30 mouse cellular contexts compared by ENCODE assay signal in genomic region chr4:130887148-130887745, GRCm38 (mm10). TPM values are rescaled to one million over a fixed set of nuclear protein-coding genes. Genes with fewer than 3 reads are reported as not detected.
DNase-seq lines count a peak whose midpoint lies in the region; ATAC-seq lines count a peak whose summit lies in the region.
"Had no signal": no experiment of that assay in that cellular context is flagged by ENCODE, and none has a peak within 500 bp of the region (broad histone marks: within the 10 kb centered on the region; RNA-seq: fewer than 3 reads in every experiment).

No protein-coding gene starts in this region.

- H3K27ac ChIP-seq in forebrain, embryonic 12.5 days, result no peak overlapping the region
- no peak overlapping the region for H3K27ac ChIP-seq in forebrain, embryonic 11.5 days (ENCODE audit: low read depth, low read length)
- H3K27ac ChIP-seq in neural tube, embryonic 15.5 days (replicated peaks), result no peak overlapping the region
- H3K27ac ChIP-seq: heart, adult 2 months; limb, embryonic 13.5 days; lung, embryonic 15.5 days; midbrain, embryonic 13.5 days had no signal

- peaks cover 8% of the 10 kb centered on the region; the same call in 1 of the 2 replicates for H3K4me1 ChIP-seq in forebrain, embryonic 12.5 days
- H3K4me1 ChIP-seq in forebrain, embryonic 11.5 days (replicated peaks; ENCODE audit: control insufficient read depth, insufficient read depth, low read length), result no peaks in the 10 kb centered on the region
- H3K4me1 ChIP-seq in neural tube, embryonic 15.5 days, result peaks cover 6% of the 10 kb centered on the region

- no peak for DNase-seq in forebrain, embryonic 11.5 days (ENCODE audit: low spot score)
- peak; percentile 50 for DNase-seq in neural tube, embryonic 10.5 days (ENCODE audit: extremely low spot score, low spot score)
- peak; percentile 65 for DNase-seq in mesoderm, embryonic 11.5 days (ENCODE audit: low read depth, low spot score)
- no peak for DNase-seq in retina, embryonic 14.5 days (ENCODE audit: low spot score)
- DNase-seq: adrenal gland, adult 8-10 months; cerebellum, adult 9-10 months; cerebellum, postnatal 36 days; heart, adult 2 months; heart, postnatal 4 days; kidney, adult 2 months; kidney, postnatal 4 days; right cerebral cortex, postnatal 4 days; thymus, postnatal 14 days had no signal

- 64% methylated on average over 11 of the region's 11 CpGs for WGBS in forebrain, embryonic 12.5 days
- 71% methylated on average over 11 of the region's 11 CpGs for WGBS in forebrain, embryonic 11.5 days
- WGBS in neural tube, embryonic 15.5 days, result 24% methylated on average over 11 of the region's 11 CpGs

- H3K9ac ChIP-seq in forebrain, embryonic 12.5 days, result peak overlapping the region; percentile 25; the same call in 1 of the 2 replicates
- H3K9ac ChIP-seq in forebrain, embryonic 11.5 days (ENCODE audit: low read length), result no peak overlapping the region
- H3K9ac ChIP-seq in neural tube, embryonic 15.5 days (replicated peaks), result no peak overlapping the region
- H3K9ac ChIP-seq: heart, embryonic 12.5 days; limb, embryonic 13.5 days; lung, embryonic 15.5 days; midbrain, embryonic 13.5 days had no signal

- no peak overlapping the region for H3K4me3 ChIP-seq in forebrain, embryonic 12.5 days (replicated peaks)
- H3K4me3 ChIP-seq in forebrain, embryonic 11.5 days (ENCODE audit: low read depth, low read length), result no peak overlapping the region
- H3K4me3 ChIP-seq in neural tube, embryonic 15.5 days (replicated peaks), result no peak overlapping the region
- H3K4me3 ChIP-seq: heart, adult 2 months; heart, embryonic 12.5 days; limb, embryonic 13.5 days; lung, embryonic 15.5 days; megakaryocyte, embryonic 14.5 days; midbrain, embryonic 13.5 days had no signal

- no peaks in the 10 kb centered on the region for H3K27me3 ChIP-seq in forebrain, embryonic 12.5 days
- no peaks in the 10 kb centered on the region for H3K27me3 ChIP-seq in forebrain, embryonic 11.5 days (ENCODE audit: control insufficient read depth, insufficient read depth, low read length)
- 0 out of 2 replicates have a peak, but pooled peaks cover 7% of the 10 kb centered on the region for H3K27me3 ChIP-seq in neural tube, embryonic 15.5 days (replicated peaks)
- H3K27me3 ChIP-seq: heart, embryonic 12.5 days; lung, embryonic 15.5 days had no signal

- ATAC-seq in forebrain, embryonic 12.5 days (ENCODE audit: low FRiP score), result no peak
- no peak for ATAC-seq in forebrain, embryonic 11.5 days (replicated peaks; ENCODE audit: low FRiP score)
- ATAC-seq in neural tube, embryonic 15.5 days (ENCODE audit: low FRiP score), result no peak
- no peak for ATAC-seq in megakaryocyte, adult 5-6 weeks (ENCODE audit: poor library complexity, severe bottlenecking)
- ATAC-seq: forebrain, embryonic 16.5 days; inflammation-experienced regulatory T-cells, adult 6 months; midbrain, embryonic 13.5 days had no signal

- no peak overlapping the region for H3K4me2 ChIP-seq in forebrain, embryonic 12.5 days
- no peak overlapping the region for H3K4me2 ChIP-seq in forebrain, embryonic 11.5 days (ENCODE audit: low read depth, low read length, severe bottlenecking)
- H3K4me2 ChIP-seq in neural tube, embryonic 15.5 days, result no peak overlapping the region
- H3K4me2 ChIP-seq: heart, embryonic 12.5 days; limb, embryonic 13.5 days; liver, embryonic 11.5 days; lung, embryonic 15.5 days; midbrain, embryonic 13.5 days had no signal

- H3K36me3 ChIP-seq in forebrain, embryonic 12.5 days (replicated peaks), result no peaks in the 10 kb centered on the region
- no peaks in the 10 kb centered on the region for H3K36me3 ChIP-seq in forebrain, embryonic 11.5 days (ENCODE audit: control insufficient read depth, insufficient read depth, low read length)
- no peaks in the 10 kb centered on the region for H3K36me3 ChIP-seq in neural tube, embryonic 15.5 days
- H3K36me3 ChIP-seq: G1E; heart, embryonic 12.5 days; limb, embryonic 13.5 days; lung, embryonic 15.5 days; midbrain, embryonic 13.5 days had no signal

- H3K9me3 ChIP-seq in forebrain, embryonic 12.5 days, result no peaks in the 10 kb centered on the region
- no peaks in the 10 kb centered on the region for H3K9me3 ChIP-seq in forebrain, embryonic 11.5 days (ENCODE audit: control insufficient read depth, low read length)
- H3K9me3 ChIP-seq in neural tube, embryonic 15.5 days (replicated peaks), result no peaks in the 10 kb centered on the region
- H3K9me3 ChIP-seq: G1E; heart, embryonic 12.5 days; limb, embryonic 13.5 days; lung, embryonic 15.5 days; megakaryocyte, embryonic 14.5 days; midbrain, embryonic 13.5 days had no signal

RNA-seq across cellular contexts. Expression of gene Laptm5, which starts 25.7 kb away (rescaled TPM):
- polyA plus RNA-seq in forebrain, embryonic 12.5 days (2016; fragmentation: Nextera tagmentation; extraction: Ambion mirVana), result 16.8 and 17.0 TPM in 2 replicates
- 17.2 and 20.7 TPM in 2 replicates for polyA plus RNA-seq in forebrain, embryonic 11.5 days (2014; fragmentation: Nextera tagmentation; extraction: Ambion mirVana)
- polyA plus RNA-seq in neural tube, embryonic 15.5 days (2015; fragmentation: Nextera tagmentation; extraction: Ambion mirVana), result 29.8 and 64.3 TPM in 2 replicates
- total RNA-seq in megakaryocyte, adult 5-6 weeks (2015), result 1,039 and 1,095 TPM in 2 replicates
- total RNA-seq in megakaryocyte, adult 5-6 weeks (2017), result 312 and 362 TPM in 2 replicates

RNA-seq across cellular contexts. Expression of gene Matn1, which starts 56.9 kb away (rescaled TPM):
- polyA plus RNA-seq in forebrain, embryonic 12.5 days (2016; fragmentation: Nextera tagmentation; extraction: Ambion mirVana), result 0.22 and 0.26 TPM in 2 replicates
- polyA plus RNA-seq in forebrain, embryonic 11.5 days (2014; fragmentation: Nextera tagmentation; extraction: Ambion mirVana), result not detected in 2 replicates
- polyA plus RNA-seq in neural tube, embryonic 15.5 days (2015; fragmentation: Nextera tagmentation; extraction: Ambion mirVana), result 3.0 and 10.8 TPM in 2 replicates
- not detected in 2 replicates for total RNA-seq in megakaryocyte, adult 5-6 weeks (2015)
- not detected in 2 replicates for total RNA-seq in megakaryocyte, adult 5-6 weeks (2017)
- total RNA-seq: adrenal gland, adult 8-10 months; adrenal gland, postnatal 4 days; gastrocnemius, adult 8-10 months; gastrocnemius, postnatal 4 days; heart, adult 2 months; heart, postnatal 4 days had no signal
- polyA plus RNA-seq: forebrain, embryonic 16.5 days; heart, postnatal 0 days; inflammation-experienced regulatory T-cells, adult 6 months; midbrain, embryonic 13.5 days; urinary bladder, adult 2 months had no signal

Comparison
In these comparisons a context has a peak if more than half of its experiments do, and no peak if none do; other contexts are left out.
1. DNase-seq: peak in neural tube, embryonic 10.5 days (single experiment) and mesoderm, embryonic 11.5 days (single experiment); none in forebrain, embryonic 11.5 days (single experiment) and retina, embryonic 14.5 days (single experiment).